Mouse (Mus musculus): ENCODE measurements at regions not wholly inside any gene's neighbourhood (a gene's known extent, or its start where the extent isn't known, plus 50 kb on each side); places are given as distances from the start of the nearest gene placed in this dataset.

- TF ChIP-seq CTCF (IDR thresholded peaks at IDR 0.05; ENCODE audit: borderline replicate concordance, extremely low read depth, insufficient read depth, insufficient read length): no peak
- no peak for TF ChIP-seq POLR2A (IDR thresholded peaks at IDR 0.05; ENCODE audit: borderline replicate concordance, extremely low read depth, insufficient read depth, insufficient read length, poor library complexity, severe bottlenecking)
These were observed 128.5 kb upstream of the Arhgap20 start for GRCm38 (mm10) chr9:51636559-51637127.

Measured in brain, embryonic 14.5 days (tissue).